ENCODE assay signal across 13 mouse cellular contexts in the genomic region with DNA sequence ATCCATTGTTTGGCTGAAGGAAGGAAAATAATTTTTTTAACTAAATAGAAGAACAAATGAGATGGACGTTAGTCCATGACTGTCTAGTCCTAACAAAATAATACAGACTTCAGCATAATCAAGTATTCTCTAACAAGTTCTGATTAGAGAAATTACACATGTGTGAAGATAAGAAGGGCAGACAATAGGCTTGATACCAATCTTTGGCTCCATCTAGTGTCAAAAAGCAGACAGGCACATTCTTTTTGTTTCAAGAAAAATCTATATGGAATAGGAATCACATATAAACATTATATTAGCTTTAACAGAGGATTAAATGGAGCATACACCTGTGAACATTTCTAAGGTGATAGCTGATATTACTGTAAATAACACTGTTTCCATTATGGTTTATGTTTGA.
DNase-seq lines count a peak whose midpoint lies in the region; ATAC-seq and TF ChIP-seq lines count a peak whose summit lies in the region.
"Had no signal": no experiment of that assay in that cellular context is flagged by ENCODE, and none has a peak within 500 bp of the region (broad histone marks: within the 10 kb centered on the region; RNA-seq: fewer than 3 reads in every experiment).

No protein-coding gene starts in this region.

- H3K36me3 ChIP-seq in kidney, postnatal 0 days (ENCODE audit: insufficient read depth, low read length): no peaks in the 10 kb centered on the region
- no peaks in the 10 kb centered on the region for H3K36me3 ChIP-seq in E14TG2a.4 (ENCODE audit: insufficient read depth, low read length)
- H3K36me3 ChIP-seq: embryonic facial prominence, embryonic 15.5 days; limb, embryonic 13.5 days had no signal

- H3K9me3 ChIP-seq in kidney, postnatal 0 days (replicated peaks; ENCODE audit: low read length): no peaks in the 10 kb centered on the region
- no peaks in the 10 kb centered on the region for H3K9me3 ChIP-seq in E14TG2a.4 (ENCODE audit: low read length)
- H3K9me3 ChIP-seq: embryonic facial prominence, embryonic 15.5 days; limb, embryonic 13.5 days; megakaryocyte, embryonic 14.5 days had no signal

- no peaks in the 10 kb centered on the region for H3K27me3 ChIP-seq in kidney, postnatal 0 days (ENCODE audit: insufficient read depth, low read length)
- no peaks in the 10 kb centered on the region for H3K27me3 ChIP-seq in E14TG2a.4 (ENCODE audit: insufficient read depth, low read length)
- H3K27me3 ChIP-seq: embryonic facial prominence, embryonic 15.5 days; limb, embryonic 13.5 days; megakaryocyte, embryonic 14.5 days had no signal

- ATAC-seq in CD4-positive, CD25-positive, alpha-beta regulatory T cell, adult 4 months: no peak
- ATAC-seq in kidney, postnatal 0 days (replicated peaks; ENCODE audit: low FRiP score, low read depth): no peak
- peak; percentile 52; the same call in 1 of the 2 replicates for ATAC-seq in megakaryocyte progenitor cell, adult 5-6 weeks (replicated peaks; ENCODE audit: poor library complexity)

- no peak overlapping the region for H3K4me2 ChIP-seq in kidney, postnatal 0 days (ENCODE audit: low read length)
- H3K4me2 ChIP-seq: embryonic facial prominence, embryonic 15.5 days; limb, embryonic 13.5 days had no signal

- DNase-seq in CD4-positive, CD25-positive, alpha-beta regulatory T cell, adult 2 months (ENCODE audit: low read depth, low spot score): peak; percentile 26
- DNase-seq in kidney, postnatal 0 days (ENCODE audit: low spot score): peak; percentile 50
- DNase-seq in kidney, postnatal 14 days: no peak
- DNase-seq in adrenal gland, postnatal 4 days (ENCODE audit: low spot score in 2 of 2): no peak
- no peak for DNase-seq in frontal cortex, postnatal 14 days (ENCODE audit: low spot score in 2 of 2)
- DNase-seq: heart, postnatal 10 days; thymus, postnatal 4 days had no signal

- 36% methylated on average over 1 of the region's 1 CpGs for WGBS in kidney, postnatal 0 days

- TF ChIP-seq CTCF in kidney, postnatal 0 days (IDR thresholded peaks at IDR 0.05; ENCODE audit: low read depth): peak; percentile 69
- peak; percentile 32 for TF ChIP-seq CTCF in E14TG2a.4 (conservative IDR thresholded peaks at IDR 0.05; ENCODE audit: low read length)

- no peak overlapping the region for H3K27ac ChIP-seq in kidney, postnatal 0 days
- H3K27ac ChIP-seq: embryonic facial prominence, embryonic 15.5 days; limb, embryonic 13.5 days had no signal

- H3K9ac ChIP-seq in kidney, postnatal 0 days (ENCODE audit: low read depth, low read length): no peak overlapping the region
- H3K9ac ChIP-seq: embryonic facial prominence, embryonic 15.5 days; limb, embryonic 13.5 days had no signal

- no peaks in the 10 kb centered on the region for H3K4me1 ChIP-seq in kidney, postnatal 0 days (replicated peaks; ENCODE audit: insufficient read depth, low read length)
- H3K4me1 ChIP-seq in E14TG2a.4 (replicated peaks; ENCODE audit: low read depth, low read length): no peaks in the 10 kb centered on the region
- H3K4me1 ChIP-seq: embryonic facial prominence, embryonic 15.5 days; limb, embryonic 13.5 days; megakaryocyte, embryonic 14.5 days had no signal

- H3K4me3 ChIP-seq in kidney, postnatal 0 days (replicated peaks; ENCODE audit: low read depth, low read length): no peak overlapping the region
- no peak overlapping the region for H3K4me3 ChIP-seq in E14TG2a.4 (replicated peaks; ENCODE audit: low read length)
- H3K4me3 ChIP-seq: embryonic facial prominence, embryonic 15.5 days; limb, embryonic 13.5 days; megakaryocyte, embryonic 14.5 days had no signal

Comparison
In these comparisons a context has a peak if more than half of its experiments do, and no peak if none do; other contexts are left out.
1. DNase-seq: peak in CD4-positive, CD25-positive, alpha-beta regulatory T cell, adult 2 months (single experiment) and kidney, postnatal 0 days (single experiment); none in kidney, postnatal 14 days (single experiment), adrenal gland, postnatal 4 days (0 of 2) and frontal cortex, postnatal 14 days (0 of 2).